Mouse (Mus musculus) 3T3-L1 (cell line): ENCODE measurements around the gene Cant1.
"Not testable (repeated sequence)": the region's sequence is repeated elsewhere in the genome, so short reads cannot be mapped to it uniquely, and the experiment has no call there.

ENCODE experiments used
- DNase-seq: peaks from one replicate; pipeline ENCODE4 v3.0.0-alpha.2; 2015; ENCODE audit warnings: low read depth, low spot score

The Cant1 gene

GRCm38 (mm10) chr11:118408051-118408740 lies 10.7 kb downstream of the Cant1 start:
- no peak for DNase-seq

GRCm38 (mm10) chr11:118407318-118407910 lies 11.5 kb downstream of the Cant1 start:
- no peak for DNase-seq

GRCm38 (mm10) chr11:118406521-118406920 lies 12.4 kb downstream of the Cant1 start:
- DNase-seq: no peak

- DNase-seq: no peak
These were observed 13.6 kb downstream of the Cant1 start for GRCm38 (mm10) chr11:118405311-118405710.

GRCm38 (mm10) chr11:118403951-118404899 lies 14.7 kb downstream of the Cant1 start:
- no peak for DNase-seq

GRCm38 (mm10) chr11:118403183-118403582 lies 15.7 kb downstream of the Cant1 start:
- no peak for DNase-seq

- DNase-seq: peak; percentile 94
These were observed 17.1 kb downstream of the Cant1 start, which contains the start of gene Lgals3bp for GRCm38 (mm10) chr11:118401760-118402280. Gene Lgals3bp, minus strand, starts transcription at chr11:118402092.

GRCm38 (mm10) chr11:118401195-118401594 lies 17.7 kb downstream of the Cant1 start:
- no peak for DNase-seq

- DNase-seq: no peak
These were observed 18.3 kb downstream of the Cant1 start for GRCm38 (mm10) chr11:118400566-118400936.

- no peak for DNase-seq
These were observed 18.9 kb downstream of the Cant1 start for GRCm38 (mm10) chr11:118399891-118400565.

GRCm38 (mm10) chr11:118397806-118398530 lies 20.9 kb downstream of the Cant1 start:
- no peak for DNase-seq

GRCm38 (mm10) chr11:118394538-118394937 lies 24.3 kb downstream of the Cant1 start:
- DNase-seq: no peak

- no peak for DNase-seq
These were observed 24.9 kb downstream of the Cant1 start for GRCm38 (mm10) chr11:118393991-118394390.

GRCm38 (mm10) chr11:118387816-118388215 lies 31.1 kb downstream of the Cant1 start:
- DNase-seq: not testable (repeated sequence)

- DNase-seq: peak; percentile 97
These were observed 39.5 kb downstream of the Cant1 start for GRCm38 (mm10) chr11:118379251-118380009.

GRCm38 (mm10) chr11:118378656-118379055 lies 40.2 kb downstream of the Cant1 start:
- DNase-seq: no peak

GRCm38 (mm10) chr11:118376323-118376722 lies 42.6 kb downstream of the Cant1 start:
- DNase-seq: not testable (repeated sequence)

- DNase-seq: no peak
These were observed 43.0 kb downstream of the Cant1 start for GRCm38 (mm10) chr11:118375881-118376280.

GRCm38 (mm10) chr11:118375461-118375860 lies 43.4 kb downstream of the Cant1 start:
- no peak for DNase-seq

GRCm38 (mm10) chr11:118375006-118375405 lies 43.9 kb downstream of the Cant1 start:
- DNase-seq: no peak
